8 mouse cellular contexts compared by ENCODE assay signal in the genomic region with DNA sequence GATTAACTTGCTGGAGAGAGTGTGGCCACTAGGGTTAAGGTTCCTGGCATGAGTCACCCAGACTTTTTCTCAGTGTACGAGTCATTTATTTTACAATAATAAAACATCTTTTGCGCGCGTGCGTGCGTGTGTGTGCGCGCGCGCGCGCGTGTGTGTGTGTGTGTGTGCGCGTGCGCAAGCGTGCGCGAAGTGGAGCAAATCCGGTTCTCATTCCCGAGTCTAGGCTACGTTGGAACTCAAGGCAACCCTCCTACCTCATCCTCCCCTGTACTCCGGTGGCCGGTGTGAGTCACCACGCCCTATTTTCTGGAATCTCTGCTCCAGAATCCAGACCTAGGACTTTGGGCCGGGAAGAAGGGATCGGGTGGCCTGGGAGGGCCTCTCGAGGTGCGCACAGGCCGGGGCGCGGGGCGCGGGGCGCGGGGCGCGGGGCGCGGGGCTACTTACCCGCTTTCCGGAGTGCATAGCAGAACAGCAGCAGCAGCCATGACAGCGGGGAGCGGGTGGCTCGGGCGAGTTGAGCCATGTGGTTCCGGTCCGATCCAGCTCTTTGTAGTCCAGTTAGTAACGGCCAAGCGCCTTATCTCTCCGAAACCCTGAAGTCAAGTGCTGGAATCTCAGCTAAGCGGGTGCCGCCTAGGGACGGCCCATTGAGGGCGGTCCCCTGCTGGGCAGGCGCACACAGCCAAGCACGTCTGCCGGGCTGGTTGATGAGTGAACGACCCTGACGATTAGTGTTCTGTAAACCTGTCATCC. TPM values are rescaled to one million over a fixed set of nuclear protein-coding genes. Genes with fewer than 3 reads are reported as not detected.
A peak's percentile ranks its signal among the peaks of the same experiment; 100 is the strongest.
DNase-seq lines count a peak whose midpoint lies in the region; ATAC-seq and TF ChIP-seq lines count a peak whose summit lies in the region.

TSS of gene Pvr (minus strand) at position 655 of the 756 bp plus-strand sequence.

- peaks cover 13% of the 10 kb centered on the region for H3K4me1 ChIP-seq in hindbrain, embryonic 15.5 days (replicated peaks)

- intact Hi-C loops in gastrocnemius, adult 2 months (cut with DNase I) = no loop called here

- peak within 1 kb of the TSS; percentile 85 for H3K4me3 ChIP-seq in gastrocnemius, adult 2 months
- peak within 1 kb of the TSS; percentile 64 for H3K4me3 ChIP-seq in hindbrain, embryonic 15.5 days

- DNase-seq in WW6 (ENCODE audit: low read depth, low spot score) = peak; percentile 74
- peak; percentile 73 to 79 for DNase-seq in cerebellum, postnatal 25 days
- peak; percentile 82 for DNase-seq in gastrocnemius, adult 2 months
- DNase-seq in left cerebral cortex, adult 11 months (ENCODE audit: low spot score) = peak; percentile 62
- DNase-seq in lung, postnatal 36 days = peak; percentile 91
- peak; percentile 66 for DNase-seq in retina, embryonic 14.5 days (ENCODE audit: low spot score)
- peak; percentile 69 for DNase-seq in urinary bladder, adult 2 months (ENCODE audit: low spot score)

- no peaks in the 10 kb centered on the region for H3K27me3 ChIP-seq in hindbrain, embryonic 15.5 days

- ATAC-seq in hindbrain, embryonic 15.5 days (ENCODE audit: low FRiP score, low read depth) = peak; percentile 87

- peaks cover 17% of the 10 kb centered on the region for H3K36me3 ChIP-seq in hindbrain, embryonic 15.5 days

- H3K27ac ChIP-seq in gastrocnemius, adult 2 months = peak within 1 kb of the TSS; percentile 91
- H3K27ac ChIP-seq in hindbrain, embryonic 15.5 days (replicated peaks) = peak within 1 kb of the TSS; percentile 88

- peak; percentile 36 for TF ChIP-seq CTCF in gastrocnemius, adult 2 months (IDR thresholded peaks at IDR 0.05)

- H3K9ac ChIP-seq in hindbrain, embryonic 15.5 days = peak within 1 kb of the TSS; percentile 72

- WGBS in hindbrain, embryonic 15.5 days = under 1% methylated on average over 57 of the region's 60 CpGs

- H3K4me2 ChIP-seq in hindbrain, embryonic 15.5 days = peak within 1 kb of the TSS; percentile 66

- H3K9me3 ChIP-seq in hindbrain, embryonic 15.5 days = no peaks in the 10 kb centered on the region

RNA-seq across cellular contexts. Expression of gene Pvr, which starts in this region (rescaled TPM):
- total RNA-seq in gastrocnemius, adult 2 months (2021) = 1 to 10 TPM; 5.9 to 6.3 TPM
- polyA plus RNA-seq in hindbrain, embryonic 15.5 days (2015; fragmentation: Nextera tagmentation; extraction: Ambion mirVana) = 9.6 and 10.0 TPM in 2 replicates
- polyA plus RNA-seq in urinary bladder, adult 2 months (2012; rRNA removed) = 15.2 and 16.8 TPM in 2 replicates

Comparison
In these comparisons a context has a peak if more than half of its experiments do, and no peak if none do; other contexts are left out.
1. Peak in every context shown above with its lines: DNase-seq, ATAC-seq, H3K4me3 ChIP-seq and H3K27ac ChIP-seq.